ENCODE assay signal across 8 mouse cellular contexts in the genomic region with DNA sequence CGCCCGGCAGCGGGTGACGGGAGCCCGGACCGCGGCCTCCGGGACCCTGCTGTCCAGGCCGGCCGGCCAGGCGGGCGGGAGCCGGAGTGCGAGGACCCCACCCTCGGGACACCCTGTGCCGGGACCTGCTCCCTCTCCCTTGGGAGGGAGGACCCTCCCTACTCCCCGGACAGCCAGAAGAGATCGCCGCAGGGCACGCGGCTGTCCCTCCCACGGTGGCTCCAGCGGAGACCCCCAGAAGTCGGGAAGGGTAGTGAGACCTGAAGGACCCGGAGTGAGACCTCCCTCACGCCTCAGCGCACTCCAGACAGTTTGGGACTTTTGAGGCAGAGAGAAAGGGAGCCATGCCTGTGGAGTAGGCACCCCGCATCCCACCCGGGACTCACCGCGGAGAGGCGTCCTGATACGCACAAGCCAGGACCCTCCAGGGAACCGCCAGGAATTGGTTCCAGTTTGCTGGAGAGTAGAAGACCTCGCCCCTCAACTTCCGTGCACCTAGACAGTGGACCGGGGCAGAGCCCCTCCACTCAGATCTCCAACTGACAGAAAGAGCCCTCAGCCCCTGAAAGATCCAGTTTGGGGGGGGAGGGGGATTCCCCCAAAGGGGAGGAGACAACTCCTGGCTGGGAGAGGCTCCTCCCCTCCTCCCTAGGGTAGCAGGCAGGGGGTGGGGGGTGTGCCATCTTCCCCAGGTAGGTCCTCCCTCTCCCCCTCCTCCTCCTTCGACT. TPM values are rescaled to one million over a fixed set of nuclear protein-coding genes. Genes with fewer than 3 reads are reported as not detected.
DNase-seq lines count a peak whose midpoint lies in the region; ATAC-seq and TF ChIP-seq lines count a peak whose summit lies in the region.

No protein-coding gene starts in this region.

- peak; percentile 75 for ATAC-seq in hindbrain, embryonic 11.5 days (ENCODE audit: low FRiP score)
- peak; percentile 53 for ATAC-seq in limb, embryonic 14.5 days (ENCODE audit: low FRiP score, low read depth)
- ATAC-seq in midbrain, embryonic 12.5 days (ENCODE audit: low FRiP score, low read depth): peak; percentile 75

- H3K4me1 ChIP-seq in embryonic fibroblast, embryonic 13.5 days (ENCODE audit: control insufficient read depth, insufficient read depth, low read length): peaks cover 16% of the 10 kb centered on the region
- H3K4me1 ChIP-seq in hindbrain, embryonic 11.5 days (replicated peaks; ENCODE audit: control insufficient read depth, insufficient read depth, low read length): 0 out of 2 replicates have a peak, but pooled peaks cover 2% of the 10 kb centered on the region
- H3K4me1 ChIP-seq in limb, embryonic 14.5 days (ENCODE audit: control insufficient read depth, insufficient read depth, low read length): peaks cover 17% of the 10 kb centered on the region
- H3K4me1 ChIP-seq in midbrain, embryonic 12.5 days: peaks cover 18% of the 10 kb centered on the region
- H3K4me1 ChIP-seq in testis, adult 2 months (ENCODE audit: control insufficient read depth, insufficient read depth, low read length): peaks cover 6% of the 10 kb centered on the region

- peak overlapping the region; percentile 97 for H3K27ac ChIP-seq in gastrocnemius, adult 2 months
- peak overlapping the region; percentile 24; the same call in 1 of the 2 replicates for H3K27ac ChIP-seq in embryonic fibroblast, embryonic 13.5 days (ENCODE audit: insufficient read depth, low read length)
- no peak overlapping the region for H3K27ac ChIP-seq in hindbrain, embryonic 11.5 days (ENCODE audit: low read depth, low read length)
- peak overlapping the region; percentile 59 for H3K27ac ChIP-seq in limb, embryonic 14.5 days (replicated peaks; ENCODE audit: low read depth, low read length)
- peak overlapping the region; percentile 27; the same call in 1 of the 2 replicates for H3K27ac ChIP-seq in midbrain, embryonic 12.5 days (replicated peaks)
- peak overlapping the region; percentile 21; the same call in 1 of the 2 replicates for H3K27ac ChIP-seq in testis, adult 2 months (ENCODE audit: control insufficient read depth, insufficient read depth, low read depth, low read length)

- H3K9ac ChIP-seq in hindbrain, embryonic 11.5 days (ENCODE audit: low read depth, low read length): peak overlapping the region; percentile 94
- peak overlapping the region; percentile 96 for H3K9ac ChIP-seq in limb, embryonic 14.5 days (ENCODE audit: low read depth, low read length, severe bottlenecking)
- peak overlapping the region; percentile 80 for H3K9ac ChIP-seq in midbrain, embryonic 12.5 days (replicated peaks)

- under 1% methylated on average over 26 of the region's 38 CpGs for WGBS in hindbrain, embryonic 11.5 days
- WGBS in limb, embryonic 14.5 days: under 1% methylated on average over 26 of the region's 38 CpGs
- WGBS in midbrain, embryonic 12.5 days: under 1% methylated on average over 37 of the region's 38 CpGs

- peak; percentile 42; the same call in 1 of the 2 replicates for TF ChIP-seq POLR2A in embryonic fibroblast, embryonic 13.5 days (IDR thresholded peaks at IDR 0.05; ENCODE audit: low read depth, low read length)
- TF ChIP-seq POLR2A in limb, embryonic 14.5 days (IDR thresholded peaks at IDR 0.05; ENCODE audit: borderline replicate concordance, extremely low read depth, insufficient read depth, insufficient read length): no peak
- no peak for TF ChIP-seq POLR2A in testis, adult 2 months (IDR thresholded peaks at IDR 0.05; ENCODE audit: control insufficient read depth, low read depth, low read length)

- DNase-seq in gastrocnemius, adult 2 months: peak; percentile 44
- no peak for DNase-seq in gastrocnemius, adult 8-10 months (ENCODE audit: low spot score in 2 of 2)
- peak; percentile 24 for DNase-seq in adrenal gland, postnatal 25 days
- DNase-seq in hindbrain, embryonic 11.5 days (ENCODE audit: low spot score): peak; percentile 58
- DNase-seq in limb, embryonic 14.5 days (ENCODE audit: low spot score): peak; percentile 51

- H3K27me3 ChIP-seq in hindbrain, embryonic 11.5 days (ENCODE audit: control insufficient read depth, insufficient read depth, low read length): no peaks in the 10 kb centered on the region
- H3K27me3 ChIP-seq in limb, embryonic 14.5 days (ENCODE audit: control insufficient read depth, insufficient read depth, low read length): no peaks in the 10 kb centered on the region
- 0 out of 2 replicates have a peak, but pooled peaks cover 15% of the 10 kb centered on the region for H3K27me3 ChIP-seq in midbrain, embryonic 12.5 days
- no peaks in the 10 kb centered on the region; the same call in 1 of the 2 replicates for H3K27me3 ChIP-seq in testis, adult 2 months (ENCODE audit: control insufficient read depth, insufficient read depth, low read length)

- no peaks in the 10 kb centered on the region for H3K9me3 ChIP-seq in hindbrain, embryonic 11.5 days (ENCODE audit: control insufficient read depth, low read length)
- no peaks in the 10 kb centered on the region for H3K9me3 ChIP-seq in limb, embryonic 14.5 days (ENCODE audit: control insufficient read depth, low read length)
- no peaks in the 10 kb centered on the region for H3K9me3 ChIP-seq in midbrain, embryonic 12.5 days

- peak overlapping the region; percentile 100 for H3K4me3 ChIP-seq in gastrocnemius, adult 2 months
- H3K4me3 ChIP-seq in embryonic fibroblast, embryonic 13.5 days (ENCODE audit: insufficient read depth, low read length): peak overlapping the region; percentile 80
- peak overlapping the region; percentile 81 for H3K4me3 ChIP-seq in hindbrain, embryonic 11.5 days (ENCODE audit: low read depth, low read length)
- H3K4me3 ChIP-seq in limb, embryonic 14.5 days (replicated peaks; ENCODE audit: low read length): peak overlapping the region; percentile 91
- peak overlapping the region; percentile 74 for H3K4me3 ChIP-seq in midbrain, embryonic 12.5 days
- peak overlapping the region; percentile 80 for H3K4me3 ChIP-seq in testis, adult 2 months (ENCODE audit: control insufficient read depth, low read depth, low read length)

- no peak for TF ChIP-seq CTCF in gastrocnemius, adult 2 months (IDR thresholded peaks at IDR 0.05)
- TF ChIP-seq CTCF in embryonic fibroblast, embryonic 13.5 days (IDR thresholded peaks at IDR 0.05; ENCODE audit: borderline replicate concordance, insufficient read depth, low read length): no peak
- no peak for TF ChIP-seq CTCF in testis, adult 2 months (IDR thresholded peaks at IDR 0.05; ENCODE audit: control insufficient read depth, insufficient read depth, insufficient replicate concordance, low read depth, low read length)

- H3K4me2 ChIP-seq in hindbrain, embryonic 11.5 days (replicated peaks; ENCODE audit: low read depth, low read length): peak overlapping the region; percentile 61
- H3K4me2 ChIP-seq in limb, embryonic 14.5 days (replicated peaks; ENCODE audit: low read depth, low read length, severe bottlenecking): peak overlapping the region; percentile 82
- peak overlapping the region; percentile 78 for H3K4me2 ChIP-seq in midbrain, embryonic 12.5 days (replicated peaks)

- no peaks in the 10 kb centered on the region for H3K36me3 ChIP-seq in hindbrain, embryonic 11.5 days (ENCODE audit: control insufficient read depth, insufficient read depth, low read length)
- no peaks in the 10 kb centered on the region for H3K36me3 ChIP-seq in limb, embryonic 14.5 days (ENCODE audit: control insufficient read depth, insufficient read depth, low read length)
- H3K36me3 ChIP-seq in midbrain, embryonic 12.5 days: no peaks in the 10 kb centered on the region
- H3K36me3 ChIP-seq in testis, adult 2 months (ENCODE audit: control insufficient read depth, insufficient read depth, low read length): no peaks in the 10 kb centered on the region

- intact Hi-C loops in gastrocnemius, adult 2 months (cut with DNase I): no loop called here

RNA-seq across cellular contexts. Expression of a gene that starts 0.5 kb away (rescaled TPM):
- 10 to 100 TPM; 26.4 to 29.1 TPM for total RNA-seq in gastrocnemius, adult 2 months (2021)
- total RNA-seq in gastrocnemius, adult 8-10 months (2022): 10 to 100 TPM; 23.3 to 27.1 (median 26.4) TPM
- total RNA-seq in adrenal gland, postnatal 25 days (2021): 22.0 and 22.8 TPM in 2 replicates
- polyA plus RNA-seq in embryonic fibroblast, embryonic 13.5 days (2011; ENCODE audit: insufficient read length, low read depth, missing spikeins): 19.8 and 23.7 TPM in 2 replicates
- 3.0 and 4.0 TPM in 2 replicates for polyA plus RNA-seq in hindbrain, embryonic 11.5 days (2014; fragmentation: Nextera tagmentation; extraction: Ambion mirVana)
- polyA plus RNA-seq in limb, embryonic 14.5 days (2012; rRNA removed): 13.4 and 15.1 TPM in 2 replicates
- polyA plus RNA-seq in limb, embryonic 14.5 days (2014; fragmentation: Nextera tagmentation; extraction: Ambion mirVana): 9.3 and 11.8 TPM in 2 replicates
- polyA plus RNA-seq in midbrain, embryonic 12.5 days (2016; fragmentation: Nextera tagmentation; extraction: Ambion mirVana): 5.7 and 5.8 TPM in 2 replicates
- polyA plus RNA-seq in testis, adult 2 months (2012; rRNA removed): 3.0 and 3.7 TPM in 2 replicates

RNA-seq across cellular contexts. Expression of a gene that starts 18.8 kb away (rescaled TPM):
- 1 to 10 TPM; 1.7 to 7.6 TPM for total RNA-seq in gastrocnemius, adult 2 months (2021)
- 10 to 100 TPM in 2 of 4 experiments, 1 to 10 TPM in 2; 3.6 to 12.3 (median 10.4) TPM for total RNA-seq in gastrocnemius, adult 8-10 months (2022)
- total RNA-seq in adrenal gland, postnatal 25 days (2021): 4.8 and 7.9 TPM in 2 replicates
- polyA plus RNA-seq in embryonic fibroblast, embryonic 13.5 days (2011; ENCODE audit: insufficient read length, low read depth, missing spikeins): 4.9 and 6.1 TPM in 2 replicates
- polyA plus RNA-seq in hindbrain, embryonic 11.5 days (2014; fragmentation: Nextera tagmentation; extraction: Ambion mirVana): 23.5 and 29.2 TPM in 2 replicates
- 46.5 and 48.2 TPM in 2 replicates for polyA plus RNA-seq in limb, embryonic 14.5 days (2012; rRNA removed)
- 71.6 and 78.8 TPM in 2 replicates for polyA plus RNA-seq in limb, embryonic 14.5 days (2014; fragmentation: Nextera tagmentation; extraction: Ambion mirVana)
- polyA plus RNA-seq in midbrain, embryonic 12.5 days (2016; fragmentation: Nextera tagmentation; extraction: Ambion mirVana): 22.5 and 24.8 TPM in 2 replicates
- 703 and 947 TPM in 2 replicates for polyA plus RNA-seq in testis, adult 2 months (2012; rRNA removed)

RNA-seq across cellular contexts. Expression of a gene that starts 35.7 kb away (rescaled TPM):
- under 1 TPM; 0.41 to 0.67 TPM for total RNA-seq in gastrocnemius, adult 2 months (2021)
- total RNA-seq in gastrocnemius, adult 8-10 months (2022): under 1 TPM; 0.15 to 0.83 (median 0.42) TPM
- total RNA-seq in adrenal gland, postnatal 25 days (2021): 1.9 and 3.0 TPM in 2 replicates
- 1.3 and 2.3 TPM in 2 replicates for polyA plus RNA-seq in embryonic fibroblast, embryonic 13.5 days (2011; ENCODE audit: insufficient read length, low read depth, missing spikeins)
- 1.8 and 2.0 TPM in 2 replicates for polyA plus RNA-seq in hindbrain, embryonic 11.5 days (2014; fragmentation: Nextera tagmentation; extraction: Ambion mirVana)
- 4.1 and 5.0 TPM in 2 replicates for polyA plus RNA-seq in limb, embryonic 14.5 days (2012; rRNA removed)
- 4.7 and 5.0 TPM in 2 replicates for polyA plus RNA-seq in limb, embryonic 14.5 days (2014; fragmentation: Nextera tagmentation; extraction: Ambion mirVana)
- polyA plus RNA-seq in midbrain, embryonic 12.5 days (2016; fragmentation: Nextera tagmentation; extraction: Ambion mirVana): 1.6 and 1.8 TPM in 2 replicates
- 0.60 and 0.67 TPM in 2 replicates for polyA plus RNA-seq in testis, adult 2 months (2012; rRNA removed)

RNA-seq across cellular contexts. Expression of a gene that starts 54.0 kb away (rescaled TPM):
- 10 to 100 TPM; 15.2 to 16.2 TPM for total RNA-seq in gastrocnemius, adult 2 months (2021)
- 10 to 100 TPM; 11.2 to 15.9 (median 12.1) TPM for total RNA-seq in gastrocnemius, adult 8-10 months (2022)
- total RNA-seq in adrenal gland, postnatal 25 days (2021): 52.5 and 52.9 TPM in 2 replicates
- 45.2 and 47.4 TPM in 2 replicates for polyA plus RNA-seq in embryonic fibroblast, embryonic 13.5 days (2011; ENCODE audit: insufficient read length, low read depth, missing spikeins)
- polyA plus RNA-seq in hindbrain, embryonic 11.5 days (2014; fragmentation: Nextera tagmentation; extraction: Ambion mirVana): 78.4 and 82.3 TPM in 2 replicates
- polyA plus RNA-seq in limb, embryonic 14.5 days (2012; rRNA removed): 49.3 and 54.9 TPM in 2 replicates
- polyA plus RNA-seq in limb, embryonic 14.5 days (2014; fragmentation: Nextera tagmentation; extraction: Ambion mirVana): 58.3 and 58.9 TPM in 2 replicates
- polyA plus RNA-seq in midbrain, embryonic 12.5 days (2016; fragmentation: Nextera tagmentation; extraction: Ambion mirVana): 77.3 and 77.9 TPM in 2 replicates
- 9.9 and 13.2 TPM in 2 replicates for polyA plus RNA-seq in testis, adult 2 months (2012; rRNA removed)

Comparison
In these comparisons a context has a peak if more than half of its experiments do, and no peak if none do; other contexts are left out.
1. DNase-seq: peak in gastrocnemius, adult 2 months (single experiment), adrenal gland, postnatal 25 days (single experiment), hindbrain, embryonic 11.5 days (single experiment) and limb, embryonic 14.5 days (single experiment); none in gastrocnemius, adult 8-10 months (0 of 2).
2. Peak in every context shown above with its lines, with median percentiles within 50 percentile points of each other: H3K4me3 ChIP-seq, ATAC-seq, H3K4me2 ChIP-seq and H3K9ac ChIP-seq.